Mouse (Mus musculus) thymus, adult 2 months (tissue): ENCODE data around the gene Rel. TPM values are rescaled to one million over a fixed set of nuclear protein-coding genes. Genes with fewer than 3 reads are reported as not detected.

Experiments
- DNase-seq: peaks from one replicate; pipeline ENCODE4 v3.0.0; 2021
- H3K27ac ChIP-seq: fragments of 200-500 bp; 2 replicates; pipeline ENCODE4 v1.5.1; 2012; ENCODE audit warnings: low read length, control low read depth; ENCODE audit not compliant: control insufficient read depth, insufficient read depth
- H3K27me3 ChIP-seq: fragments of 200-500 bp; 2 replicates; pipeline ENCODE4 v1.6.1; 2012; ENCODE audit warnings: mild to moderate bottlenecking, low read length, moderate library complexity, mixed read lengths; ENCODE audit not compliant: control insufficient read depth, insufficient read depth
- H3K36me3 ChIP-seq: fragments of 200-500 bp; 2 replicates; pipeline ENCODE4 v1.6.1; 2012; ENCODE audit warnings: mild to moderate bottlenecking, low read length, moderate library complexity; ENCODE audit not compliant: control insufficient read depth, insufficient read depth
- H3K4me1 ChIP-seq: fragments of 200-500 bp; replicated peaks from 2 replicates; pipeline ENCODE4 v1.6.1; 2012; ENCODE audit warnings: low read length; ENCODE audit not compliant: control insufficient read depth, insufficient read depth
- H3K4me3 ChIP-seq: fragments of 200-500 bp; 2 replicates; pipeline ENCODE4 v1.5.1; 2012; ENCODE audit warnings: mild to moderate bottlenecking, low read length, control low read depth, moderate library complexity; ENCODE audit not compliant: control insufficient read depth, insufficient read depth
- CTCF ChIP-seq: fragments of 200-500 bp; IDR thresholded peaks from 2 replicates; pipeline ENCODE4 v1.5.1; 2012; ENCODE audit warnings: mild to moderate bottlenecking, control low read depth, low read length, moderate library complexity, borderline replicate concordance; ENCODE audit not compliant: control insufficient read depth, poor library complexity, insufficient read depth; ENCODE audit errors: extremely low read depth
- POLR2A ChIP-seq: fragments of 200-500 bp; IDR thresholded peaks from 2 replicates; pipeline ENCODE4 v1.6.1; 2012; ENCODE audit warnings: mild to moderate bottlenecking, low read length, control low read depth, moderate library complexity; ENCODE audit not compliant: control insufficient read depth, poor library complexity, insufficient read depth; ENCODE audit errors: extremely low read depth
- WGBS: fragments of 180-500 bp; shearing (Covaris S2); methylation state at CpG from one replicate; pipeline ENCODE4 v1.1.7; 2018; 5-methylcytosine and 5-hydroxymethylcytosine counted together
- polyA plus RNA-seq: library from polyadenylated mRNA; depleted of rRNA; stranded (reverse); fragments of >200 nt; gene quantifications from 2 replicates; pipeline ENCODE4 v1.2.3, GENCODE M21; 2012

Rel gene
- polyA plus RNA-seq, 1 experiment: 9.0 TPM

DNA sequence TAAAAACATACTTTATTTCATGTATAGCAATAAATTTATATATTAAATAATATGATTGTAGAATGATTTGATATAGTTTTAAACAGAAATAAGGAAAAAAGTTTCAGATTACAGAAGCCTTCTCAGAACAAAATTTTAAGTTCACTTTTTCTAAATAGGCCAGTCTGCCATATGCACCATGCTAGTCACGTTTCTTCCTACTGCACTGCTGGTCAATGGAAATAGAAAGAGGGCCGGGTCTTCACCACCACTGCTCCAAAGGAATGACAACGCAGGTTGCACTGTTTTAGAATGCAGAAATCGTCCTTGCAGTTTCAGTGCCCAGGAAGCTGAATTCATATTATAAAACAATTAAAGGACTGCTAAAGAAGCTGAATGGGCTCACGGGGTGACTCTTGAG lies 12.3 kb upstream of the Rel start:
- 0 out of 2 replicates have a peak, but pooled peaks cover 2% of the 10 kb centered on the region for H3K4me1 ChIP-seq
- no peaks in the 10 kb centered on the region for H3K27me3 ChIP-seq
- 94% methylated on average over 5 of the region's 5 CpGs for whole genome bisulfite sequencing
- H3K4me3 ChIP-seq: no peak overlapping the region
- no peak for TF ChIP-seq CTCF
- no peak for TF ChIP-seq POLR2A
- no peaks in the 10 kb centered on the region for H3K36me3 ChIP-seq
- H3K27ac ChIP-seq: no peak overlapping the region
- DNase-seq: no peak

GRCm38 (mm10) chr11:23782038-23782437 lies 11.3 kb upstream of the Rel start:
- TF ChIP-seq CTCF: no peak
- no peak for TF ChIP-seq POLR2A
- Histone ChIP-seq H3K27me3 (no peaks in the 10 kb centered on the region), H3K27ac (no peak overlapping the region), H3K4me1 (0 out of 2 replicates have a peak, but pooled peaks cover 2% of the 10 kb centered on the region), H3K36me3 (no peaks in the 10 kb centered on the region), H3K4me3 (no peak overlapping the region)
- no peak for DNase-seq
- 18% methylated on average over 3 of the region's 3 CpGs for WGBS

DNA sequence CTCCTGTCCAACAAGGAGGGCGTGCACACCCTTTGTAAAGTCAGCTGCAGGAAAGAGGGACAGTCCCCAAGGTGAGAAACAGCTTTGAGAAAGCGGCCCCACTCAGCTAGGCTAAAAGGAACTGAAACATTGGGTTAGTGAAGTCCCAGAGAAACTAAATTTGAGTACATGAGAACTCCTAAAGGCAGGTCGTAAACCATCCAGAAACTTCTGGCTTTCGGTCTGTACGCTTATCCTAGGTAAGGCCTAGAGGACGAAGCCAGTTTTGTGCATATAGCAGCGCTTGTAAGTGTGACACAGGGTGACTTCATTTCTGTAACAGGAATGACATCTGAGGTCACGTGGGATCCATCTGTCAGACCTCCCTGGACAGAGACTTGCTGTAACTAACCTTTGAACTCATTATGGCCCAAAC lies 8.0 kb upstream of the Rel start:
- WGBS: 89% methylated on average over 8 of the region's 8 CpGs
- DNase-seq: no peak
- Histone ChIP-seq H3K4me1 (0 out of 2 replicates have a peak, but pooled peaks cover 2% of the 10 kb centered on the region), H3K4me3 (no peak overlapping the region), H3K27me3 (no peaks in the 10 kb centered on the region), H3K27ac (no peak overlapping the region), H3K36me3 (no peaks in the 10 kb centered on the region)
- no peak for TF ChIP-seq CTCF
- TF ChIP-seq POLR2A: no peak

- H3K36me3 ChIP-seq: no peaks in the 10 kb centered on the region
- no peak for DNase-seq
- H3K4me1 ChIP-seq: peaks cover 5% of the 10 kb centered on the region
- no peak overlapping the region for H3K4me3 ChIP-seq
- WGBS: 72% methylated on average over 1 of the region's 1 CpGs
- no peak overlapping the region for H3K27ac ChIP-seq
- TF ChIP-seq POLR2A (no peak), CTCF (no peak)
- no peaks in the 10 kb centered on the region for H3K27me3 ChIP-seq
Measured at GRCm38 (mm10) chr11:23772471-23772870, 1.7 kb upstream of the Rel start.

DNA sequence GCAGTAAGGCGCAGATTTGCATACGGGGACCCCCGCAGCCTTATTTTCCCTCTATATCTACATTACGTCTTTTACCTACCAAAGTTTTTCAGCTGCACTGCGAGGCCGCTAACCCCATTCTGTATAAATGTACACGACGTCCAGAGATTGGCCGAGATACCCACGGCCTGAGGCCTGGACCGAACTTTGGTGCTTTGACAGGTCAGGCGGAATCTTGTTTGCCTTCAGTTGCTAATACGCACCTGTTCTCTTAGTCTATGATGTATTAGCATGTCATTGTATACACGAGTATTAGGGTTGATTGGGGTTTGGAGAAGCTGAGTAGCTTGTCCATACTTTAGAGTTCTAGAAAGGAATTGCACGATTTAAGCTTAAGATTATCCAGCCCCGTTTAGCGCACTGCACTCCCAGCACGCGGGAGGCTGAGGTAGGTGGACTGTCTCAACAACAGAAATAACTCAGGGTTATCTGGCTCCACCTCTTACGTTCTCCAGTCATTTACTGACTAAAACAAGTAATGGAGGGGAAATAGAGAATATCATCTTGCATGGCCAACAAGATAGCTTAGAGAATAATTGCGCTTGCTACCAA lies 832 bp upstream of the Rel start:
- Histone ChIP-seq H3K27me3 (no peaks in the 10 kb centered on the region), H3K27ac (peak overlapping the region; percentile 88), H3K4me1 (peaks cover 5% of the 10 kb centered on the region), H3K36me3 (no peaks in the 10 kb centered on the region), H3K4me3 (peak overlapping the region; percentile 85)
- TF ChIP-seq CTCF: no peak
- TF ChIP-seq POLR2A: no peak
- 14% methylated on average over 21 of the region's 21 CpGs for WGBS
- DNase-seq: peak; percentile 13

DNA sequence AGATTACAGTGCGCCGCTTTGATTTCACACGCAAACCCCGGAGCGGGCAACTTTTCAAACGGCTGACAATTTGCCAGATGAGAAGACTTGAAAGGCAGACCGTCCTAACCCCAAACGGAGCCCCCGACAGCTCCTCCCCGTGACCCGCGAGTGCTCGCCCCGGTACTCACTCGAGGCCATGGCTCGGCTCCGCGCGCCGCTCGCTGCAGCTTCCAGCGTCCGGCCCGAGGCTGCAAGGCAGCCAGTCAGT lies 335 bp downstream of the Rel start:
- Histone ChIP-seq H3K27ac (peak overlapping the region; percentile 72), H3K27me3 (no peaks in the 10 kb centered on the region), H3K4me1 (peaks cover 5% of the 10 kb centered on the region), H3K36me3 (no peaks in the 10 kb centered on the region), H3K4me3 (peak overlapping the region; percentile 92)
- WGBS: under 1% methylated on average over 24 of the region's 24 CpGs
- TF ChIP-seq CTCF (no peak), POLR2A (no peak)
- no peak for DNase-seq
